Mouse (Mus musculus) CH12.LX (cell line): ENCODE data around the gene D2hgdh. TPM values are rescaled to one million over a fixed set of nuclear protein-coding genes. Genes with fewer than 3 reads are reported as not detected.

Experiments
- DNase-seq: peaks from one replicate; pipeline ENCODE4 v3.0.0-alpha.2; 2013; ENCODE audit errors: extremely low read depth
- H3K27ac ChIP-seq: 2 replicates; pipeline ENCODE4 v1.5.1; 2012; ENCODE audit warnings: low read depth, mild to moderate bottlenecking, control low read depth, moderate library complexity; ENCODE audit not compliant: insufficient read depth
- H3K27me3 ChIP-seq: replicated peaks from 2 replicates; pipeline ENCODE3; 2012; ENCODE audit warnings: inconsistent platforms
- H3K36me3 ChIP-seq, 2 experiments: replicated peaks in 1 of 2; 2 replicates each; pipeline versions ENCODE3 to v1.6.1; 2012; ENCODE audit warnings: inconsistent platforms in 1 of 2, low read length in 1 of 2, mild to moderate bottlenecking in 1 of 2, mixed read lengths in 1 of 2, moderate library complexity in 1 of 2; ENCODE audit not compliant: control insufficient read depth in 1 of 2, insufficient read depth in 1 of 2
- H3K4me1 ChIP-seq, 2 experiments: 2 replicates each; pipeline ENCODE4 v1.6.1; 2012; ENCODE audit warnings: inconsistent platforms in 1 of 2, moderate library complexity in 1 of 2; ENCODE audit not compliant: insufficient read depth in 2 of 2, control insufficient read depth in 1 of 2
- H3K4me2 ChIP-seq: 2 replicates; pipeline ENCODE4 v1.6.1; 2012; ENCODE audit warnings: low read depth, mild to moderate bottlenecking, control low read depth; ENCODE audit not compliant: poor library complexity, insufficient read depth, severe bottlenecking
- H3K4me3 ChIP-seq, 3 experiments: fragments of 150-350 bp in 1 of 3; sonication (generic) in 1 of 3; replicated peaks in 1 of 3; 2 replicates each; pipeline versions ENCODE3 to v1.5.1; 2011 to 2012; ENCODE audit warnings: low read depth in 2 of 3, low read length in 2 of 3, mild to moderate bottlenecking in 2 of 3, moderate library complexity in 2 of 3, control low read depth in 1 of 3, improper control_type of control experiment in 1 of 3, inconsistent platforms in 1 of 3, mixed read lengths in 1 of 3; ENCODE audit not compliant: poor library complexity in 1 of 3
- H3K79me2 ChIP-seq: replicated peaks from 2 replicates; pipeline ENCODE4 v1.6.1; 2012; ENCODE audit warnings: mild to moderate bottlenecking, moderate library complexity; ENCODE audit not compliant: control insufficient read depth, poor library complexity, insufficient read depth, severe bottlenecking; ENCODE audit errors: extremely low read depth
- H3K9ac ChIP-seq: 2 replicates; pipeline ENCODE4 v1.6.1; 2012; ENCODE audit warnings: low read depth, mild to moderate bottlenecking, control low read depth, moderate library complexity; ENCODE audit not compliant: insufficient read depth
- H3K9me3 ChIP-seq: replicated peaks from 2 replicates; pipeline ENCODE3; 2012; ENCODE audit warnings: low read length, inconsistent platforms, mixed read lengths
- CHD1 ChIP-seq: IDR thresholded peaks from 2 replicates; pipeline ENCODE4 v1.6.1; 2012; ENCODE audit warnings: low read depth, low read length, improper control_type of control experiment, inconsistent platforms
- ELF1 ChIP-seq: IDR thresholded peaks from 2 replicates; pipeline ENCODE4 v1.6.1; 2014; ENCODE audit warnings: low read depth, mild to moderate bottlenecking, inconsistent platforms, low read length, improper control_type of control experiment
- ETS1 ChIP-seq: conservative IDR thresholded peaks from 2 replicates; pipeline ENCODE4 v1.6.1; 2012; ENCODE audit warnings: low read depth, mild to moderate bottlenecking, inconsistent platforms, low read length, improper control_type of control experiment, moderate library complexity
- HCFC1 ChIP-seq: IDR thresholded peaks from 2 replicates; pipeline ENCODE4 v1.6.1; 2012; ENCODE audit warnings: low read depth, mild to moderate bottlenecking, inconsistent platforms, low read length, improper control_type of control experiment
- IRF4 ChIP-seq: IDR thresholded peaks from 2 replicates; pipeline ENCODE4 v1.6.1; 2014; ENCODE audit warnings: low read depth, mild to moderate bottlenecking, inconsistent platforms, low read length, improper control_type of control experiment
- JUND ChIP-seq: conservative IDR thresholded peaks from 2 replicates; pipeline ENCODE4 v1.6.1; 2011; ENCODE audit warnings: low read depth, low read length, improper control_type of control experiment
- KAT2A ChIP-seq: IDR thresholded peaks from 2 replicates; pipeline ENCODE4 v1.6.1; 2012; ENCODE audit warnings: low read length, improper control_type of control experiment, inconsistent platforms; ENCODE audit not compliant: insufficient replicate concordance
- MAX ChIP-seq: IDR thresholded peaks from 2 replicates; pipeline ENCODE4 v1.6.1; 2011; ENCODE audit warnings: low read length, improper control_type of control experiment
- MAZ ChIP-seq: IDR thresholded peaks from 2 replicates; pipeline ENCODE4 v1.6.1; 2012; ENCODE audit warnings: low read depth, mild to moderate bottlenecking, inconsistent platforms, low read length, improper control_type of control experiment, moderate library complexity
- MEF2A ChIP-seq: IDR thresholded peaks from 2 replicates; pipeline ENCODE4 v1.6.1; 2014; ENCODE audit warnings: low read depth, mild to moderate bottlenecking, inconsistent platforms, low read length, improper control_type of control experiment, borderline replicate concordance
- NELFE ChIP-seq: IDR thresholded peaks from 2 replicates; pipeline ENCODE4 v1.6.1; 2011; ENCODE audit warnings: low read depth, low read length, improper control_type of control experiment
- NRF1 ChIP-seq: IDR thresholded peaks from 2 replicates; pipeline ENCODE4 v1.6.1; 2014; ENCODE audit warnings: low read depth, mild to moderate bottlenecking, inconsistent platforms, low read length, improper control_type of control experiment, moderate library complexity
- PAX5 ChIP-seq: IDR thresholded peaks from 2 replicates; pipeline ENCODE4 v1.6.1; 2012; ENCODE audit warnings: low read length, inconsistent platforms, mixed read lengths
- POLR2A ChIP-seq: IDR thresholded peaks from 2 replicates; pipeline ENCODE4 v1.6.1; 2011; ENCODE audit warnings: low read depth, mild to moderate bottlenecking, improper control_type of control experiment, low read length
- POLR2AphosphoS2 ChIP-seq: IDR thresholded peaks from 2 replicates; pipeline ENCODE4 v1.6.1; 2011; ENCODE audit warnings: low read depth, low read length, improper control_type of control experiment
- RAD21 ChIP-seq: IDR thresholded peaks from 2 replicates; pipeline ENCODE4 v1.6.1; 2011; ENCODE audit warnings: low read depth, mild to moderate bottlenecking, low read length, improper control_type of control experiment, moderate library complexity
- USF1 ChIP-seq: IDR thresholded peaks from 2 replicates; pipeline ENCODE4 v1.6.1; 2014; ENCODE audit warnings: low read depth, mild to moderate bottlenecking, inconsistent platforms, low read length, improper control_type of control experiment
- USF2 ChIP-seq: conservative IDR thresholded peaks from 2 replicates; pipeline ENCODE4 v1.6.1; 2011; ENCODE audit warnings: low read depth, low read length, improper control_type of control experiment
- ZC3H11A ChIP-seq: IDR thresholded peaks from 2 replicates; pipeline ENCODE4 v1.6.1; 2012; ENCODE audit warnings: low read depth, mild to moderate bottlenecking, inconsistent platforms, low read length, improper control_type of control experiment
- ZKSCAN1 ChIP-seq: IDR thresholded peaks from 2 replicates; pipeline ENCODE4 v1.6.1; 2012; ENCODE audit warnings: low read depth, inconsistent platforms, low read length, improper control_type of control experiment, borderline replicate concordance
- dilution Hi-C: fragments of 300-500 bp; cut with MboI; formaldehyde crosslinking; loops from 2 replicates; pipeline ENCODE4 v1.14.3; 2020; ENCODE audit warnings: low sequenced_read_pairs; ENCODE audit not compliant: extremely low pct_unique_long_range_greater_than_20kb, extremely low pct_ligation_motif_present
- in situ Hi-C: fragments of 300-500 bp; cut with MboI; formaldehyde crosslinking; loops from 3 replicates; pipeline ENCODE4 v1.14.3; 2019; ENCODE audit warnings: low sequenced_read_pairs, low pct_ligation_motif_present, low pct_unique_long_range_greater_than_20kb, mixed read lengths
- polyA plus RNA-seq: library from polyadenylated mRNA; unstranded; fragments of >175 nt; gene quantifications from 2 replicates; pipeline ENCODE4 v1.2.1, GENCODE M21; 2012; ENCODE audit warnings: low read depth; ENCODE audit not compliant: insufficient read length
- total RNA-seq, 2 experiments: library from RNA; depleted of rRNA; stranded (reverse); fragments of 300-350 nt in 1 of 2; fragments of >200 nt in 1 of 2; gene quantifications; 2 replicates each; pipeline ENCODE4 v1.2.3; 2012 to 2014

D2hgdh gene
- total and polyA plus RNA-seq, 3 experiments: 11.1 to 14.3 (median 13.1) TPM

DNA sequence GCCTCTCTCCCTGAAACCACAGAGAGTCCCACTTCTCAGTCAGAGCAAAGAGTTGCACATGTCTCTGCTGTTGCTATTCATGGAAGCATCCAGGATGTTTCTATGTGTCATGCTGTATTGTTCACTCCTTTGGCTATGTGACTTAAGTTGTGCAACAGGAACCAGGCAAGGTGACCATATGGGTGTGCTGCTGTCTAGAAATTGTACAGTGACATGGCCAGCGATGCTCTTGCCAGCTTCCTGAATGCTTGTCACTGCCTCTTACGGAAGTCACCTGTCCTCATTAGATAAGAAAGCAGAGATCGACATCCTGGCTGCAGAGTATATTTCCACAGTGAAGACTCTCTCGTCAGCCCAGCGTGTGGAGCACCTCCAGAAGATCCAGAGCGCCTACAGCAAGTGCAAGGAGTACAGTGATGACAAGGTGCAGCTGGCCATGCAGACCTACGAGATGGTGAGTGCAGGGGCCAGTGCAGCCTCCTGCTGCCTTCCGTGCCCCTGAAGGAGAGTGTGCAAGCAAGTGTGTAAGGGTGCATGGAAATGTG lies 13.1 kb upstream of the D2hgdh start:
- H3K27me3 ChIP-seq: no peaks in the 10 kb centered on the region
- H3K36me3 ChIP-seq: peaks cover 74 to 89% of the 10 kb centered on the region in 2 experiments
- no peaks in the 10 kb centered on the region for H3K79me2 ChIP-seq
- no peak overlapping the region for H3K27ac ChIP-seq
- H3K4me2 ChIP-seq: no peak overlapping the region
- no peaks in the 10 kb centered on the region for H3K4me1 ChIP-seq
- TF ChIP-seq ELF1 (no peak), MAZ (no peak), POLR2AphosphoS2 (no peak), USF2 (no peak), NRF1 (no peak), HCFC1 (no peak), ZC3H11A (no peak), USF1 (no peak), NELFE (no peak), IRF4 (no peak), PAX5 (no peak), MAX (no peak), CHD1 (no peak), RAD21 (no peak), POLR2A (no peak), KAT2A (no peak), ETS1 (no peak), ZKSCAN1 (no peak)
- TF ChIP-seq, all 38 proteins: peak for 0
- Histone ChIP-seq H3K9me3 (no peaks in the 10 kb centered on the region), H3K9ac (no peak overlapping the region), H3K4me3 (no peak overlapping the region)
- DNase-seq: no peak
- dilution Hi-C loops: no loop called here
- in situ Hi-C loops: loop anchor here (10.0 kb wide), 1 partner anchor 233 kb away; no protein-coding TSS in a partner anchor

DNA sequence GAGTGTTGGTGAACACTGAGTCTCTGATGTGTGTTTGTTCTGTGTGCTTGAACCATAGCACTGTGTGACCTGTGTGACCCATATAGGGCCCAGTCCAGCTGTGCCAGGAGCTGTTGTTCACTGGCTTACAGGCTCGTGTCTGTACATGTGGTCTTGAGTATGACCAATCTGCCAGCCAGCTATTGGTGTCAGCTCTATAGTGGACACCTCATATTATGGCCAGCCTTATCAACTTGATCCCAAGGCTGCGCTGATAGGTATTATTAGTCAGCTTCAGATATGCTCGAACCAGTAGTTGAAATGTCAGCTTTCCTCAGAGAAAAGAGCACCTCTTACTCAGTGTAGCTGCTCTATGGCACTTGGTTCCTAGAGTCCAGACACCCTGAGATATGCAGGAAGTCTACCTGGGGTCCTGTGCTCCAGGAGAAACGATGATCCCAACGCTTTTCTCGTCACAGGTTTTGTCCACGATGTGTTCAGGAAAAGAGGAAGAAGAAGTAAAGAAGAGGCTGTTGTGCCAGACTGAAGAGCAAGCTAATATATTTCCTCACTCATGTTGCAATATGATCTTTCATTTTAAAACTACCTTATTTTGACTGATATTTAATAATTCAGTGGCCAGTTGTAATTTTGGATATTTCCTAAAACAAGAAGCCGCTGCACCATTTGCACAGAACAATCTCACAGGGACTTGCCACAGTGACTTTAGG lies 6.7 kb upstream of the D2hgdh start:
- dilution Hi-C loops (no loop called here), in situ Hi-C loops (loop anchor here (10.0 kb wide), 1 partner anchor 227 kb away; no protein-coding TSS in a partner anchor)
- no peak overlapping the region for H3K27ac ChIP-seq
- no peak for DNase-seq
- H3K27me3 ChIP-seq: no peaks in the 10 kb centered on the region
- no peak overlapping the region for H3K9ac ChIP-seq
- no peaks in the 10 kb centered on the region for H3K4me1 ChIP-seq
- no peak overlapping the region for H3K4me2 ChIP-seq
- no peak for TF ChIP-seq USF1
- no peak for TF ChIP-seq PAX5
- no peak for TF ChIP-seq POLR2A
- no peak for TF ChIP-seq ETS1
- no peak for TF ChIP-seq JUND
- TF ChIP-seq MEF2A: no peak
- no peak for TF ChIP-seq ZC3H11A
- TF ChIP-seq CHD1: no peak
- TF ChIP-seq, all 38 proteins: peak for 0
- no peaks in the 10 kb centered on the region for H3K9me3 ChIP-seq
- no peaks in the 10 kb centered on the region for H3K79me2 ChIP-seq
- peaks cover 64 to 95% of the 10 kb centered on the region in 2 experiments for H3K36me3 ChIP-seq
- no peak overlapping the region for H3K4me3 ChIP-seq
